In the genomic region with DNA sequence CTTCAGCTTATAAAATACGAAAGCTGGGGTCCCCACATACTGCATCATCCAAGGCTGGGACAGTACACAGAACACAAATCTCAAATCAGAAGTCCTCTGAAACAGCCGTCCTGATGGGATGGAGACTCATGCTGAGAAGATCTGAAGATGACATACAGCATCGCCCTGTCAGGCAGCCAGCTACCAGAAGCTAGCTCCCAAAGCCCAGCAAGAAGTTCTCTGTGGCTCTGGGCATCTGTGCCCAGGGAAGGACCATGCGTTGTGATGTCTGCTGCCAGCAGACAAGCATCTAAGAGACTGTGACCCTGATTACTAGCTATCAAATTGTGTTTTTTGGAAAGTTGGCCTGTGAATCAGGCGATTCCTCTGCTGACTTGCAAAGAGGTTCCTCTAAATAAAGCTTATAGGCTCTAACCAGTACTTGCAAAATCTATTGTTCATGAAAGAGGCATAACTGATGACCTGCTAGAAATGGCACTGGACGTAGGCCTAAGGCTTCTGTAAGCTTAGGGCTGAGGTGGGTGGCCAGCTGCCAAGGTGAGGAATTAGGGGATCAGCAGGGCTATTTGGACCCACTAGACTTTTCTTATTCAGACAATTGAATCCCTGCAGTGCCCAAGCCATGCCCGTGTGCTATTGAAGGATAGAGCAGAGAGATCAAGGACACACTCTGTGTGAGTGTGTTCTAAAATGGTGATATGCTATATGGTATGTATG, we compare ENCODE assay signal across 8 mouse cellular contexts.
DNase-seq lines count a peak whose midpoint lies in the region; ATAC-seq and TF ChIP-seq lines count a peak whose summit lies in the region.

No protein-coding gene starts in this region.

- no peaks in the 10 kb centered on the region for H3K27me3 ChIP-seq in forebrain, embryonic 15.5 days

- H3K4me1 ChIP-seq in bone marrow macrophage, adult 2 months (ENCODE audit: control insufficient read depth, insufficient read depth, low read length), result peaks cover 37% of the 10 kb centered on the region
- H3K4me1 ChIP-seq in forebrain, embryonic 15.5 days, result peaks cover 35% of the 10 kb centered on the region

- peak overlapping the region; percentile 55 for H3K4me2 ChIP-seq in forebrain, embryonic 15.5 days (replicated peaks)

- DNase-seq in gastrocnemius, adult 2 months, result no peak
- DNase-seq in gastrocnemius, adult 18-20 months (ENCODE audit: low spot score), result no peak
- no peak for DNase-seq in spleen, postnatal 36 days (ENCODE audit: low spot score in 2 of 2)
- DNase-seq in testis, postnatal 14 days (ENCODE audit: low spot score), result no peak
- no peak for DNase-seq in ovary, adult 18-20 months (ENCODE audit: low spot score)

- H3K27ac ChIP-seq in gastrocnemius, adult 2 months, result peak overlapping the region; percentile 87
- H3K27ac ChIP-seq in bone marrow macrophage, adult 2 months (ENCODE audit: insufficient read depth, low read depth, low read length), result peak overlapping the region; percentile 86
- H3K27ac ChIP-seq in forebrain, embryonic 15.5 days (replicated peaks), result peak overlapping the region; percentile 99
- H3K27ac ChIP-seq in macrophage, result peak overlapping the region; percentile 52

- intact Hi-C loops in gastrocnemius, adult 2 months (cut with DNase I), result loop anchor here (2.0 kb wide), 1 partner anchor 38 kb away; no protein-coding TSS in a partner anchor

- H3K79me2 ChIP-seq in macrophage (ENCODE audit: inconsistent target), result no peaks in the 10 kb centered on the region

- WGBS in forebrain, embryonic 15.5 days, result 35% methylated on average over 7 of the region's 7 CpGs
- 89% methylated on average over 7 of the region's 7 CpGs for WGBS in macrophage (ENCODE audit: missing documents)

- H3K4me3 ChIP-seq in gastrocnemius, adult 2 months, result peak overlapping the region; percentile 59
- no peak overlapping the region for H3K4me3 ChIP-seq in bone marrow macrophage, adult 2 months (ENCODE audit: insufficient read depth, low read length)
- peak overlapping the region; percentile 31 for H3K4me3 ChIP-seq in forebrain, embryonic 15.5 days
- no peak overlapping the region for H3K4me3 ChIP-seq in macrophage (ENCODE audit: inconsistent target)

- no peaks in the 10 kb centered on the region for H3K36me3 ChIP-seq in forebrain, embryonic 15.5 days
- no peaks in the 10 kb centered on the region for H3K36me3 ChIP-seq in macrophage (ENCODE audit: inconsistent target)

- no peak for TF ChIP-seq CTCF in gastrocnemius, adult 2 months (IDR thresholded peaks at IDR 0.05)
- TF ChIP-seq CTCF in bone marrow macrophage, adult 2 months (IDR thresholded peaks at IDR 0.05; ENCODE audit: low read depth, low read length), result no peak

- H3K9ac ChIP-seq in forebrain, embryonic 15.5 days (replicated peaks), result peak overlapping the region; percentile 49

- peak; percentile 6; the same call in 1 of the 2 replicates for ATAC-seq in forebrain, embryonic 15.5 days (replicated peaks)

- no peaks in the 10 kb centered on the region for H3K9me3 ChIP-seq in forebrain, embryonic 15.5 days

- no peak for TF ChIP-seq POLR2A in bone marrow macrophage, adult 2 months (IDR thresholded peaks at IDR 0.05; ENCODE audit: borderline replicate concordance, low read depth, low read length)

Comparison
In these comparisons a context has a peak if more than half of its experiments do, and no peak if none do; other contexts are left out.
1. H3K4me3 ChIP-seq: peak in gastrocnemius, adult 2 months (single experiment) and forebrain, embryonic 15.5 days (single experiment); none in bone marrow macrophage, adult 2 months (single experiment) and macrophage (single experiment).
2. Peak in every context shown above with its lines, with median percentiles within 50 percentile points of each other: H3K27ac ChIP-seq.